Mouse (Mus musculus) heart, adult 9 months (tissue): ENCODE results near the gene Rex2.
"Not testable (repeated sequence)": the region's sequence is repeated elsewhere in the genome, so short reads cannot be mapped to it uniquely, and the experiment has no call there.

ENCODE experiments used
- DNase-seq, 2 experiments: peaks; one replicate each; pipeline ENCODE4 v3.0.0; 2022; ENCODE audit warnings: low spot score in 2 of 2

The Rex2 gene

DNA sequence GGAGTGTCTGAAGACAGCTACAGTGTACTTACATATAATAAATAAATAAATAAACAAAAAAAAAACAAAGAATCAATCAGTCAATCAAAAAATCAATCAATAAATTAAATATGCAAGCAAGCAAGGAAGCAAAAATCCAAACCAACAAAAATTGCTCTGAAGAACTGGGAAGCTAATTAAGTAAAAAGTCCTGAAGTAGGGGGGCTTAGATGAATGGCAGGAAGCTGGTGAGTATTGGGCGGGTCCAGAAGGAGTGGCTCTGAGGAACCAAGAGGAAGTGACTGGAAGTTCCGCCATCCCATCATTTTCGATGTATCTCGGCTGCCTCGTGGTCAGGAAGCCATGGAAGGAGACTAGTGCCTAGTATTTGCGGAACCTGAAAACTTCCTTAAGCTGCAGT is at the start of gene Rex2:
Gene Rex2 (plus strand): TSS at position 301 of the 400 bp plus-strand sequence.
- DNase-seq = not testable (repeated sequence)

DNA sequence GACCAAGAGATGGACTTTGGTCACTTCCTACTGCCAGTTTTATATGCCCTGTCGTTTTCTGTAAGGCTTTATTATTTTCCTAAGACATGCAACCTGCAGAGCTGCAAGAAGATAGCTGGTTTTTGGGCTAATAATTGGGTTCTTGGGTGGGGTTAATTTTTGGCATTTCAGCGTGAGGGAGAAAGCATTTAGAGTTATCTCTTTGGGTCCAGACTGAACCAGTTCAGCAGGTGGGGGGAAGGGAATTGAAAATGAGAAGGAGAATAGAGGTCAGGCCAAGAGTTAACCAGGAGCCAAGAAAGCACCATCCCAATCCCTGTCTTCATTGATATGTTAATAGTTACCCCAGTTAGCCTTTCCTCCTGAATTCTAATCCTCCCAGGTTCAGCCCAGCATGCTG is 45.1 kb upstream of the Rex2 start:
- not testable (repeated sequence) for DNase-seq

DNA sequence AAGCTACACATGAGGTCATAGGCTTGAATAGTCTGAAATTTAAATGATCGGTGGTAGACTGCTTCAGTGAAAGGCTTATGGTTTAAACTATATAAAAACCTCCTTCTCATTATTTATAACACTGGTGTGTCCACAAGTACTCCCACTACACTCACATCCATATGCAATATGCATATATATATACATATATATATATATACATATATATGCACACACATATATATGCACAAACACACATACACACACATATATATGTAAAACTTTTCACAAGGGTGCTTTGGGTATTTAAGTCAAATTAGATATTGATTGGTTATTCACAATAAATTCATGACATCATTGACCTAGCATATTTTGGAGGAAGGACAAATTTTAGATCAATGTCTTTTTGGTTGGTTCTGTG is 3.2 kb upstream of the Rex2 start:
- not testable (repeated sequence) for DNase-seq

DNA sequence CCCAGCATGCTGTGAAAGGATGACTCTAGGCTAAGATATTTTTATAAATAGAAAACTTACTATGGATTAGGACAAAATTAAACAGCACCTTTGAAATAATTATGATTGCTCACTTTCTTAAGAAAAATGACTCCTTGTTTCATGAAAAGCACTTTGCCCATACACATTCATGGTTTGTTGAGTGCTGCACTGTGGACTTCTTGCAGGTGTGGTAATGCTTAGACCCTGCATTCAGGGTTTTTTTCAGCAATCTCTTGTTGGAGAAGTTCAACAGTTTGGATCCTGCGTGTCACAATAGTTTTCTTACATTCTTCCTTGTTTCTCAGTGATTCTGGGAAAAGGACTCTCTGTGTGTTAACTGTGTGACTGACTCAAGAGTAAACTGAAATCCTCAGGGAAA is 4.7 kb downstream of the Rex2 start:
- not testable (repeated sequence) for DNase-seq

DNA sequence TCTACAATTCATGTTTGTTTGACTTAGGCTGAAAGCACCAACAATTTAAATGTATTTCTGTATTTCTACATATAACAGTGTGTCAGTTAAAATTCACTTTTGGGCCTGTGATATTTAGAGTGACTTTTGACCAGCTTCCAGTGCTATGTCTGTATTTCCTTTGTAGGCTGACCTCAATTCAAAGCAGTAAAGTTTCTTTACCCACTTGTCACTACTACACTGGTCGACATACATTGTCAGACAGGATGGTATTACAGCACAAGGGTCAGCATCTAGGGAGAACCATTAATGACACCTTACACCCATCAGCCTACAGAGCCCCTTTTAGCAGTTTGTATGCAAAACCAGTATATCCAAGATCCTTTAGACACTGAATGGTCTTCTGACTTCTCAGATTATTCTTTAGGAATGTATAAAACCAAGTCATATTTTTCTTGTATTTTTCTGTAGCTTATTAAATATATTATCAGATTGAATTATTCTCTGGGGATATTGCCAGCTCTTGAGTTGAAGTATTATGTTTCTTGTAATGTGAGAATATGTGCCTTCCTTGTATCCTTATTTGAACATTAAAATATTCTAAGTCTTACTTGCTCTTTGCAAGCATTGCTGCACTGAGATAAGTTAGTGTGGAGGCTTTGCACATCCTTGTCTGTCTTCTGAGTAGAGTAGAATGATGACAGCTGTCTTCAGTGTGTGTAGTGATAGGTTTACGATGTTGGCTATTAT is 9.8 kb downstream of the Rex2 start:
- not testable (repeated sequence) for DNase-seq

DNA sequence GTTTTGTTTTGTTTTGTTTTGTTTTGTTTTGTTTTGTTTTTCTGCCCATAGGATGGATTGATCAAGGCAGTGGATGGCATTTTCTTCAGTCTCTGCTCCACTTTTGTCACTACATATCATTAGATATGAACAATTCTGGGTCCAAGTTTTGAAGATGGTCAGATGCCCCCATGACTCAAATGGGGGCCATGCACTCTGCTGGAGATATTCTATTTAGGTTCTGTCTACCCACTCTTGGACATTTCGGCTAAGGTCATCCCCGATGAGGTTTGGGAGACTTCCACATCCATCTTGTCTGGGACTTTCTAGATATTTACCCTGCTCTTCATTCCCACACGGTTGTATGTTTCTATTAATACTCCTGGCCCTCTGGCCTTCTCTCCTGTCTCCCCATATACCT is 42.1 kb downstream of the Rex2 start:
- not testable (repeated sequence) for DNase-seq

DNA sequence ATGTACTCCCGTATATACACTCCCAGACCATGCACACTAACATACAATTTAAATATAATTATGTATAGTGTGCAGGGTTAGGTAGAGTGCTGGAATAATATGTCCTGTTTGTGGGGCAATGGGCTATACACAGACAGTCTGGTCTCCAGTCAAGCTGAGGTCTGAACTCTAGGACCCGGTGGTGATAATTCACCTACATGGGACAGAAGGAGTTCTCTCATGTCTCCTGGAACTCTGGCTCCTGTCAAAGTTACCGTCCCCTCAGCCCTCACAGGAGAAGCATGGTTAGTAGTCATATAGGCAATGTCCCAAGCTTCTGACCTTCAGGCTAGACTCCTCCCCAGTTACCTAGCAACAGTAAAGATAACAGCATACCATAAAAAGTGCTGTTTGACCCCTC is 44.2 kb downstream of the Rex2 start:
- DNase-seq = not testable (repeated sequence)

DNA sequence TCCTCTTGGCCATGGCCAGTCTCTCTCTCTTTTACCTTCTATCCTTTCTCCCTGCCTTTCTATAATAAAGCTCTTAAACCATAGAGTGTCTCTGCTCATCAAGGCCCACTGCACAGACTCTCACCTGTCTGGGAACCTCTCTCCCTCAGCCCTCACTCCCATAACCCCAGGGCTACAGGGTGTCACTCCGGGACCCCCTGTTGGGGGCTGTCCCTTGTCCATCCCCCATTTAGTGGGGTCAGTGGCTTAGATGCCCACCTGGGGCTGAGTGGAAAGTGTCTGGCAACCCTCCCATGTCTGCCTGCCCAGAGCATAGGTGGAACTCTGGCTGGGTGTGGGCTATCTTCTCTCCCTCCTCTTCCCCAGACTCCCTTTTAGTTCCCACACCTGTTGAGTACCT is 44.7 kb downstream of the Rex2 start:
- DNase-seq = not testable (repeated sequence)

DNA sequence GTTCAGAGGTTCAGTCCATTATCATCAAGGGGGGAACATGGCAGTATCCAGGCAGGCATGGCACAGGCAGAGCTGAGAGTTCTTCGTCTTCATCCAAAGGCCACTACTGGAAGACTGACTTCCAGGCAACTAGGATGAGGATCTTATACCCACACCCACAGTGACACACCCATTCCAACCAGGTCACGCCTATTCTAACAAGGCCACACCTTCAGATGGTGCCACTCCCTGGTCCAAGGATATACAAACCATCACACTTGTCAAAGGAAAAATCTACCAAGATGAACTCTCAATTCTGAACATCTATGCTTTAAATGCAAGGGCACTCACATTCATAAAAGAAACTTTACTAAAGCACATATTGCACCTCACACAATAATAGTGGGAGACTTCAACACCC is 74.0 kb downstream of the Rex2 start:
- DNase-seq = not testable (repeated sequence)

DNA sequence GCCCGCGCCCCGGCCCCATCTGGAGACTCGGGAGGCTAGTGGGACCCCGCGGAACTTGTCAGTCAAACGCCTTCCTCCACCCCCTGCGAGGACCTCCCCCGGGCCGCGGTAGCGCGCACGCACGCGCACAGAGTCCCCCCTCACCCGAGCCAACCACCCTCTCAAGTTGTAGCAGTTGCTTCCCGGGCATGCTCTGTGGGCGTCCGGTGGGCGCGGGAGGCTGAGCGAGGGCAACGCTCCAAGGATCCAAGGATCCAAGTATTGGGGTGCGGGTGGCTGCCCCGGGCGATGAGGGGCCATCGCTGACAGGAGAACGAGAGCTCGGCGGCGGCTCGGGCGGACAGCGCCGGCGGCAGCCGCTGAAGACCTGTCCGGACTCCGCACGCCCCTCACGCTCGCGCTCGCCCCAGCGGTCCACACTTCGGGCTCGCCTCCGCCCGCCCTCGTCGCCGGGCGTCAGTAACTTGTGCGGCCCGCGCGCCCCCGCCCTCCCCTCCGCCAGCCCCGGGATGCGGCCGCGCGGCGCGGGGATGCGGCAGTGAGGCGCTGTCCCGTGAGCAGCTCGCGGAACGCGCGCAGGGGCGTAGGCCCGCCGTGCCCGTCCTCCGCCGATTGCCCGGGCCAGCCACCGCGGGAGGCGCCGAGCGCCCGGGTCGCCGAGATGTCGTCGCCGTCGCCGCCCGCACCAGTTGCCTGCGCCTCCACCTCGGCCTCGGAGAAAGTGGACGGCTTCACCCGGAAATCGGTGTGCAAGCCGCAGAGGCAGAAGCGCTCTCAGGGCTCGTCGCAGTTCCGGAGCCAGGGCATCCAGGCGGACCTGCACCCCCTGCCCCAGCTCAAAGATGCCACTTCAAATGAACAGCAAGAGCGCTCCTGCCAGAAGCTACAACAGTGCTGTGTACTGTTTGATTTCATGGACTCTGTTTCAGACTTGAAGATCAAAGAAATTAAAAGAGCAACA is 80.3 kb downstream of the Rex2 start:
- DNase-seq = not testable (repeated sequence)

DNA sequence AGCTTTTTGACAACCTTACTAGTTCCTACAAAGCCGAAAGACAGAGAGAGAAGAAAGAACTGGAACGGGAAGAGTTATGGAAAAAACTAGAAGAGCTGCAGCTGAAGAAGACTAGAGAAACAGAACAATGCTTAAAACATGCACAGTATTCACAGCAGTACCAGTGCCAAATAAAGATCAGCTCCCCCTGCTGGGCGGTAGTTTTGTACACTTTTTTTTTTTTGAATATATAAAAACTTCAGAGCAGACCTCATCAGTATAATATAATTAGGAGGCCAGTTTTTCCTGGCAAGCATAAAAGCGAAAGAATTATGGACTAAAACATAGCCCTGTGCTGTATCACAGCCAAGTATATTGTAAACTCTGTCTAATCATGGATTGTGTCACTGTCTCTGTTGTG is 82.2 kb downstream of the Rex2 start:
- DNase-seq = not testable (repeated sequence)
